Mouse (Mus musculus): Measurements from ENCODE around the gene Fzd7. TPM values are rescaled to one million over a fixed set of nuclear protein-coding genes. Genes with fewer than 3 reads are reported as not detected.

Gene Fzd7
- 1.7 and 2.0 TPM in 2 replicates for polyA plus RNA-seq (2021; fragmentation: Nextera tagmentation)
- long read RNA-seq, experiment 1, full-length matches to known transcripts: 2 of 2 reads
- long read RNA-seq, experiment 1, partial matches to known transcripts: 0 of 2 reads
- long read RNA-seq, experiment 1, other reads (novel, unspliced or antisense): 0 of 2 reads
- long read RNA-seq, experiment 2, full-length matches to known transcripts: 10 of 10 reads
- long read RNA-seq, experiment 2, partial matches to known transcripts: 0 of 10 reads
- long read RNA-seq, experiment 2, other reads (novel, unspliced or antisense): 0 of 10 reads

GRCm38 (mm10) chr1:59482331-59482695 lies at the start of gene Fzd7:
Gene Fzd7 (plus strand): TSS chr1:59482424.

GRCm38 (mm10) chr1:59516026-59516917 lies 34.0 kb downstream of the Fzd7 start, which contains the start of gene Gm973:
Gene Gm973 (plus strand): TSS chr1:59516264.

Other genes with a start within 250 kb of the Fzd7 start
- 4.2 and 5.3 TPM in 2 replicates for gene Als2, start 245.2 kb upstream of the Fzd7 start, polyA plus RNA-seq (2021; fragmentation: Nextera tagmentation)
- 0.13 and 0.80 TPM in 2 replicates for gene Cdk15, start 225.5 kb upstream of the Fzd7 start, polyA plus RNA-seq (2021; fragmentation: Nextera tagmentation)
- gene Gm973, start 33.8 kb downstream of the Fzd7 start, polyA plus RNA-seq (2021; fragmentation: Nextera tagmentation): 8.5 and 12.4 TPM in 2 replicates
- 297 and 301 TPM in 2 replicates for gene Sumo1, start 188.4 kb downstream of the Fzd7 start, polyA plus RNA-seq (2021; fragmentation: Nextera tagmentation)
- gene Nop58, start 202.5 kb downstream of the Fzd7 start, polyA plus RNA-seq (2021; fragmentation: Nextera tagmentation): 48.0 and 53.6 TPM in 2 replicates